Mouse (Mus musculus) midbrain, embryonic 13.5 days (tissue): ENCODE data around the gene Irgc1. TPM values are rescaled to one million over a fixed set of nuclear protein-coding genes. Genes with fewer than 3 reads are reported as not detected.
A peak's percentile ranks its signal among the peaks of the same experiment; 100 is the strongest.

Experiments
- ATAC-seq: fragments of 200-750 bp; cut with Nextera tagmentation; 2 replicates; pipeline ENCODE4 v1.8.0; 2017; ENCODE audit warnings: mild to moderate bottlenecking, moderate TSS enrichment, moderate library complexity
- H3K27ac ChIP-seq: fragments of 300-500 bp; sonication (generic); 2 replicates; pipeline ENCODE4 v1.5.1; 2015; ENCODE audit warnings: inconsistent platforms, mild to moderate bottlenecking, moderate library complexity
- H3K27me3 ChIP-seq: fragments of 300-500 bp; sonication (generic); 2 replicates; pipeline ENCODE4 v1.6.1; 2015; ENCODE audit warnings: mild to moderate bottlenecking, inconsistent platforms
- H3K36me3 ChIP-seq: fragments of 300-500 bp; sonication (generic); 2 replicates; pipeline ENCODE4 v1.6.1; 2015; ENCODE audit warnings: mild to moderate bottlenecking, inconsistent platforms
- H3K4me1 ChIP-seq: fragments of 300-500 bp; sonication (generic); replicated peaks from 2 replicates; pipeline ENCODE4 v1.6.1; 2015; ENCODE audit warnings: inconsistent platforms
- H3K4me2 ChIP-seq: fragments of 300-500 bp; sonication (generic); replicated peaks from 2 replicates; pipeline ENCODE4 v1.6.1; 2015; ENCODE audit warnings: moderate library complexity, mild to moderate bottlenecking, inconsistent platforms
- H3K4me3 ChIP-seq: fragments of 300-500 bp; sonication (generic); replicated peaks from 2 replicates; pipeline ENCODE4 v1.5.1; 2015; ENCODE audit warnings: mild to moderate bottlenecking, inconsistent platforms
- H3K9ac ChIP-seq: fragments of 300-500 bp; sonication (generic); replicated peaks from 2 replicates; pipeline ENCODE4 v1.6.1; 2015; ENCODE audit warnings: mild to moderate bottlenecking, inconsistent platforms
- H3K9me3 ChIP-seq: fragments of 300-500 bp; sonication (generic); 2 replicates; pipeline ENCODE4 v1.6.1; 2016; ENCODE audit warnings: mild to moderate bottlenecking, inconsistent platforms
- WGBS: fragments of 180-500 bp; shearing (Covaris S2); methylation state at CpG from one replicate; pipeline ENCODE4 v1.1.7; 2015; 5-methylcytosine and 5-hydroxymethylcytosine counted together
- polyA plus RNA-seq: library from polyadenylated mRNA; unstranded; fragments of >200 nt; fragmentation: Nextera tagmentation; extraction: Ambion mirVana; gene quantifications from 2 replicates; pipeline ENCODE4 v1.2.1, GENCODE M21; 2015

The Irgc1 gene
- polyA plus RNA-seq, 1 experiment from 2014 or later: not detected

GRCm38 (mm10) chr7:24429413-24430112, 22.5 kb downstream of the Irgc1 start:
- no peak for ATAC-seq

GRCm38 (mm10) chr7:24428725-24429124, 23.4 kb downstream of the Irgc1 start:
- H3K9ac ChIP-seq: no peak overlapping the region
- H3K27ac ChIP-seq: no peak overlapping the region
- 0 out of 2 replicates have a peak, but pooled peaks cover 3% of the 10 kb centered on the region for H3K9me3 ChIP-seq
- H3K27me3 ChIP-seq: no peaks in the 10 kb centered on the region
- H3K4me1 ChIP-seq: 0 out of 2 replicates have a peak, but pooled peaks cover 2% of the 10 kb centered on the region
- H3K4me3 ChIP-seq: no peak overlapping the region
- no peak for ATAC-seq
- peaks cover 5% of the 10 kb centered on the region; the same call in 1 of the 2 replicates for H3K36me3 ChIP-seq
- no peak overlapping the region for H3K4me2 ChIP-seq
- 80% methylated on average over 5 of the region's 5 CpGs for WGBS

More at GRCm38 (mm10) chr7:24429413-24430112, 22.5 kb downstream of the Irgc1 start:
- Histone ChIP-seq H3K4me1 (no peaks in the 10 kb centered on the region), H3K4me2 (no peak overlapping the region), H3K27ac (no peak overlapping the region), H3K27me3 (no peaks in the 10 kb centered on the region), H3K9me3 (0 out of 2 replicates have a peak, but pooled peaks cover 3% of the 10 kb centered on the region), H3K9ac (no peak overlapping the region), H3K36me3 (no peaks in the 10 kb centered on the region), H3K4me3 (no peak overlapping the region)
- WGBS: 76% methylated on average over 16 of the region's 16 CpGs

GRCm38 (mm10) chr7:24427168-24427567, 24.9 kb downstream of the Irgc1 start:
- no peak overlapping the region for H3K9ac ChIP-seq
- no peak for ATAC-seq

GRCm38 (mm10) chr7:24425919-24426318, 26.2 kb downstream of the Irgc1 start:
- no peak overlapping the region for H3K4me2 ChIP-seq
- peaks cover 30% of the 10 kb centered on the region for H3K36me3 ChIP-seq
- H3K27ac ChIP-seq: no peak overlapping the region
- H3K27me3 ChIP-seq: no peaks in the 10 kb centered on the region
- H3K4me3 ChIP-seq: no peak overlapping the region
- no peaks in the 10 kb centered on the region for H3K9me3 ChIP-seq
- no peak for ATAC-seq
- peaks cover 12% of the 10 kb centered on the region for H3K4me1 ChIP-seq
- WGBS: 83% methylated on average over 9 of the region's 9 CpGs
- H3K9ac ChIP-seq: no peak overlapping the region

More at GRCm38 (mm10) chr7:24427168-24427567, 24.9 kb downstream of the Irgc1 start:
- 96% methylated on average over 8 of the region's 8 CpGs for WGBS
- Histone ChIP-seq H3K27ac (no peak overlapping the region), H3K4me3 (no peak overlapping the region), H3K4me1 (peaks cover 6% of the 10 kb centered on the region), H3K9me3 (0 out of 2 replicates have a peak, but pooled peaks cover 2% of the 10 kb centered on the region), H3K27me3 (no peaks in the 10 kb centered on the region), H3K36me3 (peaks cover 18% of the 10 kb centered on the region), H3K4me2 (no peak overlapping the region)

DNA sequence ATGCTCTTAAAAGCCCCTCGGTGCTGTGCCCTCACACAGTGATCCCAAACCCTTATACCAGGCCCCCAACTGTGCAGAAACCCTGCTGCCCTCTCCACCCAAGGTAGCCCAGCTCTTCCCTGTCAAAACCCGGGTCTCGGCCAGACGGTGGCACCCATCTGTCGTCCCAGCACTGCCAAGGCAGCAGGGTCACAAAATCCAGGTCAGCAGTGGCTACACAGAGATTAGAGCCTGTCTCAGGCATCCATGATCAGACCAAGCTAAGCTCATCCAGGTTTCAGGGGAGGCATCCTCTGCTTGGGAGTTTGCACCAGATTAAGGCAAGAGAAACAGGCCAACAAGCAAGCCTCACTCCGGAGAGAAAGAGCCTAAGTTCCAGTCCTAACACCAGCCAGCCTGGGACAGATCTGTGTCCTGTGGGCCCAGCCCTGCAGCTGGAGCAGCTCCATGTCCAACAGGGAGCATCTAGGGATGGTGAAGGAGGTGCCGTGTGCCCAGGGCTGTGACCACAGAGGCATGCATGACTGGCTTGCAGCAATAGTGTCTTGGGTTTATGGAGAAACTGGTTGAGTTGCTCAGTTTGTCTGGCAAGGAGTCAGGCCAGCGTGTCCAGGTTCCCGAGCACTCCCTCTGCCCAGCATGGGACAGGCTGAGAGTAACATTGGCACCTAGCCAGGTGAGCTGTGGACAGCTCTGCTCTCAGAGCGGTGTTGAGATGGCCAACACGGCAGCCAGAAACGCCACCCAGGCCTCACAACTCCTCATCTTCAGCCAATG, 28.0 kb downstream of the Irgc1 start:
- Histone ChIP-seq H3K27ac (no peak overlapping the region; the same call in 1 of the 2 replicates), H3K4me1 (peaks cover 23% of the 10 kb centered on the region)

DNA sequence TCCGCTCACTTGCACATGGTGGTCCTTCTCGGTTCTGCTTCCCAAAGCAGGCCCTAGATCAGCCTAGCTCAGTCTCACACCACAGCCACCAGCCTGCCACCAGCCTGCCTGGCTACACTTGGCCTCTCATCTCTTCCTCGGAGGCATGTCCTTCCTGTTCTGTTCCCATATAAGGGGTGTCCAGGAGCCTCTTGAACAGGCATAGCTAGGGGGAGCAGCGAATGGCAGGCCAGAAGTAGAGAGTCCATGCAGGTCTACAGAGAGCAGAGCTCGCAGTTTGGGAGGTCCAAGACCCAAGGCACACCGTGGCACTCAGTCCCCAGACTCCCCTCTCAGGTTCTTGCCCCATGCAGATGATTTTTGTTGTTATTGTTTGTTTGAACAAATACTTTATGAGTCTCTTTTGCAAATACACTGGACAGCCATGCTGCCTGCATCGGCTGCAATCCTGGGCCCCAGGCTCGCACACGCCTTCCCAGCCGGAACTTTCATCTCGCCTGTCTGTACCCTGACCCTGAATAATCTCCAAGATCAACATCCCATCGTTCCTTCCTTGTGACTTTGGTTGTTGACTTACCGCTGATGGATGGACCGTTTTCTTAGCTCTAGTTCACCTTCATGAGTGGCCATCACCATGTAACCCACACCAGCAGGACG, 28.9 kb downstream of the Irgc1 start:
- no peaks in the 10 kb centered on the region for H3K9me3 ChIP-seq
- no peak overlapping the region for H3K27ac ChIP-seq
- peaks cover 36% of the 10 kb centered on the region for H3K36me3 ChIP-seq
- no peaks in the 10 kb centered on the region for H3K27me3 ChIP-seq
- ATAC-seq: no peak
- no peak overlapping the region for H3K4me3 ChIP-seq
- 90% methylated on average over 15 of the region's 15 CpGs for WGBS
- no peak overlapping the region for H3K9ac ChIP-seq
- H3K4me2 ChIP-seq: no peak overlapping the region
- peaks cover 26% of the 10 kb centered on the region for H3K4me1 ChIP-seq

More for the DNA sequence above, 28.0 kb downstream of the Irgc1 start:
- Histone ChIP-seq H3K4me3 (no peak overlapping the region), H3K9ac (no peak overlapping the region), H3K9me3 (no peaks in the 10 kb centered on the region), H3K27me3 (no peaks in the 10 kb centered on the region), H3K4me2 (no peak overlapping the region), H3K36me3 (peaks cover 36% of the 10 kb centered on the region)
- ATAC-seq: no peak
- 86% methylated on average over 12 of the region's 12 CpGs for WGBS

DNA sequence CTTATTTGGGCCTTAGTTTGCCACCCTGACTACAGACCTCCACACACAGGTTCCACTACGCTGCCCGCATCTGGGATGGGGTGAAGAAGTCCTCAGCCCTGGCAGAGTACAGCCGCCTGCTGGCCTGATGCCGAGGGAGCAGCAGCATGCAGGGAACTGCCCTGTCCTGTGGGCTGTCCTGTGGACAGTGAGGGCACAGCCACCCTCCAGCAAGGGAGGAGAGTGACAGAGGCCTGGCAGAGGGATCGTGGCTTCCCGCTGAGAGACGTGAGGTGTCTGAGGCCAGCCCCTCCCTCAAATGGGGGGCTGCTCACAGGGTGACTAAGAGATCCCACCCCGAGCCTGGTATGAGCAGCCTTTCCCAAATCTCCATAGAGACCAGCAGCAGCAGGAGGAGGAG, 29.8 kb downstream of the Irgc1 start:
- 64% methylated on average over 8 of the region's 8 CpGs for WGBS
- H3K4me3 ChIP-seq: no peak overlapping the region
- peaks cover 32% of the 10 kb centered on the region for H3K4me1 ChIP-seq
- H3K27me3 ChIP-seq: no peaks in the 10 kb centered on the region
- no peak overlapping the region for H3K4me2 ChIP-seq
- H3K27ac ChIP-seq: 0 out of 2 replicates have a peak overlapping the region, but pooled peaks have one; percentile 26
- no peaks in the 10 kb centered on the region for H3K9me3 ChIP-seq
- H3K36me3 ChIP-seq: peaks cover 37% of the 10 kb centered on the region
- H3K9ac ChIP-seq: no peak overlapping the region
- peak; percentile 46 for ATAC-seq

GRCm38 (mm10) chr7:24421648-24422047, 30.4 kb downstream of the Irgc1 start:
- H3K4me1 ChIP-seq: peaks cover 32% of the 10 kb centered on the region
- no peak overlapping the region for H3K4me2 ChIP-seq
- H3K27me3 ChIP-seq: no peaks in the 10 kb centered on the region
- 57% methylated on average over 7 of the region's 7 CpGs for WGBS
- peak; percentile 40 for ATAC-seq
- no peak overlapping the region for H3K9ac ChIP-seq
- H3K27ac ChIP-seq: 0 out of 2 replicates have a peak overlapping the region, but pooled peaks have one; percentile 26
- no peaks in the 10 kb centered on the region for H3K9me3 ChIP-seq
- peaks cover 43% of the 10 kb centered on the region for H3K36me3 ChIP-seq
- no peak overlapping the region for H3K4me3 ChIP-seq

DNA sequence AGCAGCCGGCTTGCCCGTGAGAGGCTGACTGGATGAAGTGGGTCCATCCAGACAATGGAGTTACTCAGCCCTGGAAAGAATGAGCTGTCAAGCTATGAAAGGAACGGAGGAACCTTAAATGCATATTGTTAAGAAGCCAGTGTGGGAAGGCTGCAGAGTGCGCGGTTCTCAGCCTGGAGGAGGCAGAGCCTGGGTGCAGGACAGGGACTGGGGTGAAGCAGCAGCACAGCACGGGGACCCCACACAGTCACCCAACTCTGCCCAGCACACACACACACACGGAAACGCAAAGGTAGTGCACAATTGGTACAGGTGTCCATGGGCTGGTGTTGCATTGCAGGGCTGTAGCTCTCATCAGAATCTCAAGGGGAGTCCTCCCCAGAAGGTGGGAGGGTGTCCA, 32.5 kb downstream of the Irgc1 start:
- no peak for ATAC-seq
- H3K27ac ChIP-seq: no peak overlapping the region
- no peak overlapping the region for H3K4me3 ChIP-seq
- WGBS: 36% methylated on average over 8 of the region's 8 CpGs
- H3K9ac ChIP-seq: peak overlapping the region; percentile 48; the same call in 1 of the 2 replicates
- H3K4me2 ChIP-seq: no peak overlapping the region
- H3K4me1 ChIP-seq: peaks cover 32% of the 10 kb centered on the region
- H3K27me3 ChIP-seq: no peaks in the 10 kb centered on the region
- H3K36me3 ChIP-seq: peaks cover 59% of the 10 kb centered on the region
- no peaks in the 10 kb centered on the region for H3K9me3 ChIP-seq

DNA sequence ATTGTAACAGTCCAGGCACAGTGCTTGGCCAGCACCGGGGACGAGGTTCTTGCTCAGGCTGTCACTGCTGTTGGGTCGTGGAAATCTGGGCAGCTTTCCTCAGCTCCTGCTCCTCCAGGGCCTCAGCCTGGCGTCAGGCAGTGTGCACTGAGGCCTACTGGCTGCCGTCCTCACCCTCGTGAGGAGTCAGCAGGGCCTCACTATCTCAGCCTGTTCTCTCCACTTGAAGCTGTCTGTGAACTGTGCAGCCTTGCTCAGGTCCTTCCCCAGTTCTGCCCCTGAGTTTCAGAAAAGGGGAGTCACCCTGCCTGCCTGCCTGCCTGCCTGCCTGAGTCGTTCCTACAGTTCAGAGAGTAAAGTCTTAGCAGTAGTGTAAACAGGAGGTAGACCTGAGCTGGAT, 36.8 kb downstream of the Irgc1 start:
- H3K4me2 ChIP-seq: no peak overlapping the region
- H3K27me3 ChIP-seq: no peaks in the 10 kb centered on the region
- H3K27ac ChIP-seq: no peak overlapping the region
- no peaks in the 10 kb centered on the region for H3K9me3 ChIP-seq
- ATAC-seq: no peak
- H3K36me3 ChIP-seq: peaks cover 35% of the 10 kb centered on the region
- WGBS: 86% methylated on average over 7 of the region's 7 CpGs
- H3K9ac ChIP-seq: no peak overlapping the region
- no peak overlapping the region for H3K4me3 ChIP-seq
- H3K4me1 ChIP-seq: peaks cover 19% of the 10 kb centered on the region

DNA sequence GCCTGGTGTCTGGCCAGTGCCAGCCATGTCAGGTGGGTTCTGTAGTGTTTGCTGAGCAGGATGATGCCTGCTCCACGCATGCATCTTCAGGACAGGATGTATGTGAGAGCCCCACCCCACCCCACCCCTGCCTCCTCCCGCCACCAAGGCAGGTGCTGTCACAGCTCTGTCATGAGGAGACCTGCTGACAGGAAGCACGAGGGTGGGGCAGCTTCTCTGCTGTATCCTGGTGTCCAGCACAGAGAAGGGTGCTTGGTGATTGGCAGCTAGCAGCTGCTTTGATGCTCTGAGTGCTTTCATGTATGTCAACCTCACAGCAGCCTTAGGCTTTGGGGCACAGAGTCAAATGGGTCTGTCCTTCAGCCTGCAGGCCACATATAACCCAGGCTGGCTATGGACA, 38.5 kb downstream of the Irgc1 start:
- Histone ChIP-seq H3K4me3 (no peak overlapping the region), H3K36me3 (peaks cover 43% of the 10 kb centered on the region), H3K27ac (no peak overlapping the region), H3K4me1 (0 out of 2 replicates have a peak, but pooled peaks cover 6% of the 10 kb centered on the region), H3K9me3 (no peaks in the 10 kb centered on the region), H3K27me3 (no peaks in the 10 kb centered on the region), H3K9ac (no peak overlapping the region), H3K4me2 (no peak overlapping the region)
- ATAC-seq: no peak
- 88% methylated on average over 3 of the region's 3 CpGs for WGBS

DNA sequence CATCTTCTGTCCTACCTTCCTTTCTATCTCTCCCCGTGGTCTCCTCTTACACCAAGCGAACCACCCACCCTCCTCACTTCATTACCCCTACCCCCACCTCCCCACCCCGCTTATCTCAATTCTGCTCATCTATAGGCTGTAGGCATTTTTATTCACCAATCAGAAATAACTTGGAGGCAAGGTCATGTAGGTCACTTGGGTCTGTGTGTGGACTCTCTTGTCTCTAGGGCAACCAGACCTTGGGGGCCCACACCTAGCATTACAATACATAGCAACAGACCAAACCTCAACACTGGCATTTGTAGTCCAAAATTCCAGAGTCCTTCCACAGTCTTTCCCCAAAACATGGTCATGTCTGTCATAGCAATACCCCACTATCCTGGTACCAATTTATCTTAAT, 41.3 kb downstream of the Irgc1 start:
- H3K9ac ChIP-seq: no peak overlapping the region
- no peaks in the 10 kb centered on the region for H3K27me3 ChIP-seq
- H3K4me3 ChIP-seq: no peak overlapping the region
- ATAC-seq: no peak
- no peak overlapping the region for H3K27ac ChIP-seq
- WGBS: 81% methylated on average over 3 of the region's 3 CpGs
- H3K9me3 ChIP-seq: no peaks in the 10 kb centered on the region
- peaks cover 8% of the 10 kb centered on the region; the same call in 1 of the 2 replicates for H3K4me1 ChIP-seq
- no peak overlapping the region for H3K4me2 ChIP-seq
- H3K36me3 ChIP-seq: peaks cover 49% of the 10 kb centered on the region
